Mouse (Mus musculus) CD4-positive helper T cell, adult 2 months (primary cell): ENCODE results near the gene Clasp2.
"Not testable (repeated sequence)": the region's sequence is repeated elsewhere in the genome, so short reads cannot be mapped to it uniquely, and the experiment has no call there.

Experiments
- DNase-seq: peaks from one replicate; pipeline ENCODE4 v3.0.0-alpha.2; 2012; ENCODE audit warnings: low read depth, missing footprints, low spot score

The Clasp2 gene

GRCm38 (mm10) chr9:113741108-113741636 is at the start of gene Clasp2:
TSS of gene Clasp2 (plus strand) at chr9:113741473.
- peak; percentile 91 for DNase-seq

- no peak for DNase-seq
Measured at GRCm38 (mm10) chr9:113701441-113702160, 39.7 kb upstream of the Clasp2 start.

GRCm38 (mm10) chr9:113706108-113706507 is 35.2 kb upstream of the Clasp2 start:
- DNase-seq, result peak; percentile 62

- no peak for DNase-seq
Measured at GRCm38 (mm10) chr9:113706841-113707240, 34.4 kb upstream of the Clasp2 start.

DNA sequence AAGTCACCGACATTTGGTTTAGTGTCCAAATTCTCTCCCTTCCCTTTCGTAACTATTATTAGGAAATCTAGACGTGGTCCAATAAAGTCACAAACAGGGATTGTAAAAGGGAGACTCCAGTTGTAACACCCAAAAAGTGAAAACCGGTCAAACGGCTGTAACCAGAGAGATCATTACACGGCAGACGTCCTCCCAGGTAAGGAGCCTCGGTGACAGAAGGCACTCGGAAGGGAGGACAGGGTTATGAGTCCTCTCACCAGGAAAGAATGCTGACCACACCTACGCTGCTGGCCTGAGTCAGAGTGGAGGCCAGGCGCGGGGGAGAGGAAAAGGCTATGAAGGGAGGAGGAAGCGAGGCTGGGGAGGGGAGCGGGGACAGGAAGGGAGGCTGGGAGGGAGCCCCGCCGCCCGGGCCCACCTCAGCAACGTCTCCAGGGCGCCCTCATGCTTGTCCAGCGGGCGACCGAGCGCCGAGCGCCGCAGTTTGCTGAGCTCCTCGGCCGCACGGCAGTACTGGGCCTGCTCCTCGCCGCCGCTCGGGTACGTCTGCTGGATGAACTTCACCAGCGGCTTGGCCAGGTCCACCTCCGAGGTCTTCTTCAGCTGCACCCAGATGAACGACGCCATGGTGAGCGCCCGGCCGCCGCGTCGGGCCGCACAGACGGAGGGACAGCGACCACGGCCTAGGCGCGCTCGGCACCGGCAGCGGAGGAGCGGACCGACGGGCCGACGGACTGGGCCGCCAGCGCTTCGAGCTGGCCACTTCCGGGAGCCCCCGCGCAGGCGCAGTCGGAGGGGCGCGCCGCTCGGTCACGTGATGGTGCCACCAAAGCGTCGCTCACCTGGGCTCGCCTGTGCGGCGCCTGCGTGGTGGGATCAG is 33.6 kb upstream of the Clasp2 start, which contains the start of gene Pdcd6ip:
Pdcd6ip (minus strand) TSS at position 779 of the 880 bp plus-strand sequence.
- peak; percentile 93 for DNase-seq

DNA sequence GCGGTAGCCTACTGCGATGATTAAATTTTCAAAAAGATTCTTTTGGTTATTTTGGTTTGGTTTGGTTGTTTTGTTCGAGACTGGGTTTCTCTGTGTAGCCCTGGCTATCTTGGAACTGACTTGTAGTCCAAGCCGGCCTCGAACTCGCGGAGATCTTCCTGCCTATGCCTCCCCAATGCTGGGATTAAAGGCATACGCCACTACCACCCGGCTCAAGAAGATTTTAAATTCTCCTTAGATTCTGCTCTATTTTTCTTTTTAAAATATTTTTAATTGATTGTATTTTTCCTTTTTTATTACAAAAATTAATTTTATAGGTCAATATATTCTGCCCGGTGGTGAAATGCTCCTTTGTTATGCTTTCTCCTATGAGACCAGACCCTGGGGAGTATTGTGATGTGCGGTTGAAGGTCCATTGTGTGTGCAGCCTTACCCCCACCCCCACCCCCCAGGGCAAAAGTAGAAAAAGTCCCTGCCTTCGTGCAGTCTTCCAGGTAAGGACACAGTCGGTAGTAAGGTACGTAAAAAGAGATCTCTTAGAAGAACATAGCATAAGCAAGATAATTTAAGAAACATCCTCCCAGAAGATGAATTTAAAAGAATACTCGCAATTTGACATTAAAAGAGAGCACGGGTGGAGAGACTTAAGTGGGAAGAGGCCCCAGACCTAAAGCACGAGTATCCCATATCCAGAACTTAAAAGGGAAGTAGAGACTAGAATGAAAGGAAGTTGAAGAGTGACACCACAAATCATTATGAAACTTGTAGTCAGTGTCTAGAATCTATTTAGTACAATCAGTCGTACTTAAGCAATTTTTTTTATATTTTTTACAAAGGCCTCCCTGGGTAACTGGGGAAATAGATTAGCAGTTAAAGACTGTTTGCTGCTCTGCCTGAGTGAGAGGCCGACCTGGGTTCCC is 32.7 kb upstream of the Clasp2 start:
- no peak for DNase-seq

DNA sequence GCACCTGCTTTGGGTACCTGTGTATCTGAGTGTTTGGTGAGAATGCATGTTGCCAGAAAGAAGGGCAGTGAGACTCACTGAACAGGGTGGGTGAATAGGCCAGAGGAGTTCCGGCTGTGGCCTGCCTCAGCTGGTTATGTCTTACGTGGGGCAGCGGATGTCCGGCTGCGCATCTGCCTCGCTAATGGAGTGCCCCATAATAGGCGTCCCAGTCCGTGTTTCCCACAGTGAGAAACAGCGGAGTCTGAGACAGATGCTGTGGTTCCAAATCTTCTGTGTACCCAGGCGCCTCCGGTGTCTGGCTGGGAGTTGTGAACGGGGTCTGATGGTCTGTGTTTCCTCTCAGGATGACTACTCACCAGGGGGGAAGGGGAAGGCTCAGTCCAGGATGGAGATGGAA is 30.4 kb upstream of the Clasp2 start:
- DNase-seq, result no peak

GRCm38 (mm10) chr9:113719063-113719462 is 22.2 kb upstream of the Clasp2 start:
- DNase-seq, result peak; percentile 21

DNA sequence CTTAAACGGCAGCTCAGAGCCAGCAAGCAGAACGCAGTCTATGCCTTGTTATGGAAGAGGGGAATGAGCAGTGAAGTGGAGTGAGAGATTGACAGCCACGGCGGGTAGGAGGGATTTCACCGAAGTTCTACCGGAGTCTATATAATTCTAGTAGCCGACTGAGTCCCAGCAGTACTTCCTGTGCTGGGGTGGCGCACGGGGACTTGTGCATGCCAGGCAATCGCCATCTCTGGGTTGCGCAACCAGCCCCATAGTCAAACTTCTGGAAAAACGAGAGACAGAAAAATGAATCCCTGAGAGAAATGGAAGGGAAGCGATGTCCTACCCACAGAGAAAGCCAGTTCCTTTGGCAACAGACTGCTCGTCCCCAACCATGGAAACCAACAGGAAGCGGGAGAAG is 16.6 kb upstream of the Clasp2 start:
- no peak for DNase-seq

DNA sequence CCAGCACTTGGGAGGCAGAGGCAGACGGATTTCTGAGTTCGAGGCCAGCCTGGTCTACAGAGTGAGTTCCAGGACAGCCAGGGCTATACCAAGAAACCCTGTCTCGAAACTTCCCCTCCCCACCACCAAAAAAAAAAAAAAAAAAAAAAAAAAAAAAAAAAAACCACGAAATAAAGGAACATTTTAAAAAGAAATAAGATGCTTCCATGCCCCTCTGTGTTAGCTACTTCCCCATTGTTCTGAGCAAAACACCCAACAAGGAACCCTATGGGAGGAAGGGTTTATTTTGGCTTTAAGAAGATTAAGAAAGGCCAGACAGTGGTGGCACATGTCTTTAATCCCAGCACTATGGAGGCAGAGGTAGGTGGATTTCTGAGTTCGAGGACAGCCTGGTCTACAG is 15.7 kb upstream of the Clasp2 start:
- not testable (repeated sequence) for DNase-seq

GRCm38 (mm10) chr9:113726131-113726530 is 15.1 kb upstream of the Clasp2 start:
- DNase-seq, result no peak

DNA sequence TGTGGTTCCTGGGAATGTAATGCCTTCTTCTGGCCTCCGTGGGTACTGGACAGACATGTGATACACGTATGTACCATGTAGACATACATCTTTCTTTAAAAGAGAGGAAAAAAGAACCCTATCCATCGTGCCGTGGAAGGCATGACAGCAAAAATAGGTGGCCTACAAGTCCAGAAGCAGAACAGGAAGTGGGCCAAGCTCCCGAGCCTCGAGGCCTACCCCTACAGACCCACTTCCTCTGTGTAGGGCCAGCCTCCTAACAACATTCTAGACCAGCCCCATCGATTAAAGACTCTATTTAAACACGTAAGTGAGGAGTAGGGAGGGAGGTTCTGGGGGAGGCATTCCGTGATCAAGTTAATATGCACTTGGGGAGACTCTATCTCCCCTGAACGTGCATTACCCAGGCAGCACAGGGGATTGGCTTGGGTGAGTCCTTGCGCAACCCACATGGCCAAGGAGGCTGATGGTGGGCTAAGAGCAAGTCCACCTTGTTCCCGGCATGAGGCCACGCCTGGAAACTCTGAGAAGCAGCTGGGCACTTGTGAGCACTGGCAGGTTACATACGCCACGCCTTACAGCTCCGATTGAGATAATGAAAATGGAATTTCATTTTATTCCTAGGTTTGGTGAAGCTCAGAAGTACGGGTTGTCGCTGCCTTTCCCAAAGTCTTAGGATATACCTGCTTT is 14.1 kb upstream of the Clasp2 start:
- no peak for DNase-seq

DNA sequence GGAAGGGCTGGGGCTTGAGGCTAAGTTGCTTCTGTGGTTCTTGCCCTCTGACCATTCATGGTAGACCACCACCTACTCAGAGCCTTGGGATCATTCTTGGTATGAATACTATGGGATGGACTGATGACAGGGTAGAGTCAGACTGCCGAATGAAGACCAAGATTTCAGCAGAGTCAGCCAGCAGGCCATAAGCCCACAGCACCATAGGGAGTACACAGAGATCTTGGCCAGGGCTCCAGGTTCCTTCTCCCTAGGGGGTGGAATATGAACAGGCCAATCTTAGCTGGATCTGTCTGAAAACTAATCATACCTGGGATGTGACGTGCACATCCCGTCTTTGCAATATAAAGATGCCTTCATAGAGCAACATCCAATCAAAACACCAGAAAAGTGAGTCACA is 9.7 kb upstream of the Clasp2 start:
- DNase-seq, result no peak

GRCm38 (mm10) chr9:113735920-113736319 is 5.4 kb upstream of the Clasp2 start:
- DNase-seq, result no peak

- no peak for DNase-seq
Measured at GRCm38 (mm10) chr9:113738021-113738420, 3.3 kb upstream of the Clasp2 start.

DNA sequence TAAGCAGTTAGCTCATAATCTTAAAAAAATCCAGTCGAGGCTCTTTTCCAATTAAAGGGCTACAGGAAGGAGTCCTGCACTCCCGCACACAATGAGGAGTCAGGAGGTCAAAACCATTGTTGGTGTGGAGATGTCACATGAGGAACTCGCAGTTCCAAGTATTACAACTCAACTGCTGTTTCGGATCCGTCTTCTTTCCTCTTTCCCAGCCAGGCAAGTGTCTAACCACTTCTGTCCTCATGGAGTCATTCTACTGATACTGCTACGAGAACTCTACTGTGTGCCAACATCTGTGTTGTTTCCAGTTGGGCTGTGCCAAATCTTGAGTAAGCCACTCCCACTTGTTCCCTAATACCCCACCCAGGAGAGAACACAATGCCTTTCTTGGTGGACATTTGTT is 2.3 kb upstream of the Clasp2 start:
- DNase-seq, result no peak

DNA sequence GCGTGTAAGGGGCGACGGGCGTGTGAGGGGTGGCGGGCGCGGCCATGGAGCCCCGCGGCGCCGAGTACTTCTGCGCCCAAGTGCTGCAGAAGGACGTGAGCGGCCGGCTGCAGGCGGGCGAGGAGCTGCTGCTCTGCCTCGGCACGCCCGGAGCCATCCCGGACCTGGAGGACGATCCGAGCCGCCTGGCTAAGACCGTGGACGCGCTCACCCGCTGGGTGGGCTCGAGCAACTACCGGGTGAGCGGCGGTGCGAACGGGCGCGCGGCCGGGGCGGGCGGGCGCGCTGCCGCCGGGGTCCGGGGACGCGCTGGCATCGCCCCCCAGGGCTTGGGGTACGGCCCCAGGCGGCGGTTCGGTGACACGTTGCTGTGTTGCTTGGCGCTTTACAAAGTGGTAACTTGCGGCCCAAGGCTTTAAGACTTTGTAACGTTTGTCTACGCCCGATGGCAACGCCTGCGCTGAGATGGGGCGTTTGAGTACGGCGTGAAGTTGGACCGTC is 414 bp downstream of the Clasp2 start:
- peak; percentile 68 for DNase-seq

DNA sequence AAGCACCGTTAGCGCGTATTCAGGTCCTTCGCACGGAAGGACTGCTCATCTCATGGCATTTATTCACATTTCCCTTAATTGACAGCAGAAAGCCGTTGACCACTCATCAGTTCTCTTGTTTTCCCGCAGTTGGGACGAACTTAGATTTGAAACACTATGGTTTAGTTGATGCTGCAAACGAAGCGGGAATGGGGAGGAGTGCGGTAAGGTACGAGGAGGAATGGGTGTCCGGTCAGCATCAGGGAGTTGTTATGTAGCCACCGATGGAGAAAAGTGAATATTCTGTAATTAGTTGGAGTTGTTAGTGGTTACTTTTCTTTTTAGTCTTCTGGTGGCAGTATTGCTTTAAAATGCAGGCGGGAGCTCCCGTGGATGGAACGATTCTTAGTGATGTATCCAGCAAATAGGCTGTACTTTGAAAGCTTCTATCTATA is 1.1 kb downstream of the Clasp2 start:
- peak; percentile 38 for DNase-seq

- peak; percentile 23 for DNase-seq
Measured at GRCm38 (mm10) chr9:113743291-113743690, 2.0 kb downstream of the Clasp2 start.

DNA sequence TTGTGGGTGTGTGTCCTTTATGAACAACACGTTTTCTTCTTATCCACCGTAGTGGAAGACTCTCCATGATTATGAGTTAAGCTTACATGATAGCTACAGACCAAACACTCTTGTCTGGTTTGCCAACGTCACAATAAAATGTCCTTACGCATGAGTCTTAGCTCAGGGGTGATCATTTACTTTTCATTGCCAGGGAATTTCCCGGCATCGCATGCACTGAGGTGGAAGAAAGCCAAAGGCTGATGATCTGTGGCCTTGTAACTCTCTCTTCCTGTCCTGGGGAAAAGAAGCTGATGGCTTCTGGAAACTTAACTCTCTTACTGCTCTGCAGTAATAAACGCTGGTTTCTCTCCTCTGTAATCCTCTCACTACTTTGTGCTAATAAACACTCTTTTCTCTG is 8.1 kb downstream of the Clasp2 start:
- DNase-seq, result no peak
